23 mouse cellular contexts compared by ENCODE assay signal in the genomic region with DNA sequence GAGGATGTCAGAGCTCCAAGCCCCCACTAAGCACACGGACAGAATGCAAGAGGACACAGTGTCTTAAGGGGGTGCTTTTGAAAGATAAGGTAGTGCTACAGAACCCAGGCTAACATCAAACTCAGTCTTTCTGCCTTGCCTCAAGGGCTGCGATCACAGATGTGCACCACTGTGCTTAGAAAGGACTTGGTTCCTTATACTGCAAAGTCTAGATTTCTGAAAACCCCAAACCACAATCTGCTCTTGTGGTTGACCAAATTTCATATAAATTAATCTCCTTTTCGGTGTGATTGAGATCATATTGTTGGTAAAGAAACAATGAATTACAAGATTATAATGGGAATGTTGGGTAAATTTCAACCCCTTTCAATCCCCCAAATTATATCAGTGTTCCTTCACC. TPM values are rescaled to one million over a fixed set of nuclear protein-coding genes. Genes with fewer than 3 reads are reported as not detected.
"Had no signal": no experiment of that assay in that cellular context is flagged by ENCODE, and none has a peak within 500 bp of the region (broad histone marks: within the 10 kb centered on the region; RNA-seq: fewer than 3 reads in every experiment).

No protein-coding gene starts in this region.

- H3K4me1 ChIP-seq: limb, embryonic 10.5 days; lung, embryonic 15.5 days; midbrain, embryonic 12.5 days; midbrain, embryonic 15.5 days; neural tube, embryonic 12.5 days; stomach, embryonic 15.5 days had no signal

- H3K27ac ChIP-seq: limb, embryonic 10.5 days; limb, embryonic 13.5 days; liver, embryonic 12.5 days; liver, embryonic 15.5 days; lung, embryonic 15.5 days; midbrain, embryonic 12.5 days; midbrain, embryonic 15.5 days; neural tube, embryonic 12.5 days; neural tube, embryonic 15.5 days; stomach, embryonic 15.5 days had no signal

- DNase-seq: kidney, adult 18-20 months; kidney, adult 9 months; kidney, postnatal 14 days; kidney, postnatal 4 days; liver; lung, adult 18-20 months; lung, postnatal 10 days; lung, postnatal 36 days; right cerebral cortex, postnatal 25 days; spleen, adult 18-20 months; thymus, postnatal 25 days had no signal

- H3K4me2 ChIP-seq: limb, embryonic 13.5 days; liver, embryonic 12.5 days; liver, embryonic 15.5 days; lung, embryonic 15.5 days; midbrain, embryonic 12.5 days; midbrain, embryonic 15.5 days; neural tube, embryonic 12.5 days; neural tube, embryonic 15.5 days; stomach, embryonic 15.5 days had no signal

- H3K4me3 ChIP-seq: limb, embryonic 10.5 days; limb, embryonic 13.5 days; liver, embryonic 12.5 days; liver, embryonic 15.5 days; lung, embryonic 15.5 days; megakaryocyte, embryonic 14.5 days; midbrain, embryonic 12.5 days; midbrain, embryonic 15.5 days; neural tube, embryonic 12.5 days; neural tube, embryonic 15.5 days; stomach, embryonic 15.5 days had no signal

- H3K36me3 ChIP-seq: limb, embryonic 10.5 days; limb, embryonic 13.5 days; liver, embryonic 12.5 days; liver, embryonic 15.5 days; lung, embryonic 15.5 days; midbrain, embryonic 12.5 days; midbrain, embryonic 15.5 days; neural tube, embryonic 12.5 days; neural tube, embryonic 15.5 days; stomach, embryonic 15.5 days had no signal

- H3K27me3 ChIP-seq: limb, embryonic 13.5 days; lung, embryonic 15.5 days; midbrain, embryonic 12.5 days; midbrain, embryonic 15.5 days; neural tube, embryonic 12.5 days; stomach, embryonic 15.5 days had no signal

- H3K9ac ChIP-seq: limb, embryonic 13.5 days; liver, embryonic 12.5 days; liver, embryonic 15.5 days; lung, embryonic 15.5 days; midbrain, embryonic 12.5 days; midbrain, embryonic 15.5 days; neural tube, embryonic 12.5 days; neural tube, embryonic 15.5 days; stomach, embryonic 15.5 days had no signal

- ATAC-seq: liver, embryonic 12.5 days; midbrain, embryonic 15.5 days had no signal

- H3K9me3 ChIP-seq: limb, embryonic 10.5 days; limb, embryonic 13.5 days; liver, embryonic 12.5 days; liver, embryonic 15.5 days; lung, embryonic 15.5 days; megakaryocyte, embryonic 14.5 days; midbrain, embryonic 12.5 days; midbrain, embryonic 15.5 days; neural tube, embryonic 12.5 days; neural tube, embryonic 15.5 days; stomach, embryonic 15.5 days had no signal

RNA-seq across cellular contexts. Expression of a gene that starts 41.1 kb away (rescaled TPM):
- polyA plus RNA-seq: kidney, embryonic 16.5 days; limb, embryonic 10.5 days; limb, embryonic 13.5 days; liver, embryonic 12.5 days; liver, embryonic 15.5 days; lung, embryonic 15.5 days; midbrain, embryonic 12.5 days; midbrain, embryonic 15.5 days; neural tube, embryonic 12.5 days; neural tube, embryonic 15.5 days; stomach, embryonic 15.5 days had no signal
